Mouse (Mus musculus) intestine, embryonic 15.5 days (tissue): Measurements from ENCODE around the gene Ankrd52. TPM values are rescaled to one million over a fixed set of nuclear protein-coding genes. Genes with fewer than 3 reads are reported as not detected.

Experiments used
- ATAC-seq: fragments of 200-750 bp; cut with Nextera tagmentation; 2 replicates; pipeline ENCODE4 v1.8.0; 2017; ENCODE audit warnings: moderate TSS enrichment, moderate library complexity
- H3K27ac ChIP-seq: fragments of 300-500 bp; sonication (generic); 2 replicates; pipeline ENCODE4 v1.5.1; 2015; ENCODE audit warnings: mild to moderate bottlenecking, inconsistent platforms
- H3K27me3 ChIP-seq: fragments of 300-500 bp; sonication (generic); replicated peaks from 2 replicates; pipeline ENCODE4 v1.6.1; 2015; ENCODE audit warnings: inconsistent platforms
- H3K36me3 ChIP-seq: fragments of 300-500 bp; sonication (generic); 2 replicates; pipeline ENCODE4 v1.6.1; 2015; ENCODE audit warnings: inconsistent platforms
- H3K4me1 ChIP-seq: fragments of 300-500 bp; sonication (generic); replicated peaks from 2 replicates; pipeline ENCODE4 v1.6.1; 2015; ENCODE audit warnings: inconsistent platforms
- H3K4me2 ChIP-seq: fragments of 300-500 bp; sonication (generic); replicated peaks from 2 replicates; pipeline ENCODE4 v1.6.1; 2015; ENCODE audit warnings: mild to moderate bottlenecking, inconsistent platforms
- H3K4me3 ChIP-seq: fragments of 300-500 bp; sonication (generic); replicated peaks from 2 replicates; pipeline ENCODE4 v1.5.1; 2015; ENCODE audit warnings: inconsistent platforms
- H3K9ac ChIP-seq: fragments of 300-500 bp; sonication (generic); 2 replicates; pipeline ENCODE4 v1.6.1; 2015; ENCODE audit warnings: inconsistent platforms
- H3K9me3 ChIP-seq: fragments of 300-500 bp; sonication (generic); 2 replicates; pipeline ENCODE4 v1.6.1; 2016; ENCODE audit warnings: inconsistent platforms
- WGBS: fragments of 180-500 bp; shearing (Covaris S2); methylation state at CpG from one replicate; pipeline ENCODE4 v1.1.7; 2015; 5-methylcytosine and 5-hydroxymethylcytosine counted together
- polyA plus RNA-seq: library from polyadenylated mRNA; unstranded; fragments of >200 nt; fragmentation: Nextera tagmentation; extraction: Ambion mirVana; gene quantifications from 2 replicates; pipeline ENCODE4 v1.2.1, GENCODE M21; 2015

The Ankrd52 gene
- polyA plus RNA-seq, 1 experiment from 2014 or later, result 10.0 TPM

DNA sequence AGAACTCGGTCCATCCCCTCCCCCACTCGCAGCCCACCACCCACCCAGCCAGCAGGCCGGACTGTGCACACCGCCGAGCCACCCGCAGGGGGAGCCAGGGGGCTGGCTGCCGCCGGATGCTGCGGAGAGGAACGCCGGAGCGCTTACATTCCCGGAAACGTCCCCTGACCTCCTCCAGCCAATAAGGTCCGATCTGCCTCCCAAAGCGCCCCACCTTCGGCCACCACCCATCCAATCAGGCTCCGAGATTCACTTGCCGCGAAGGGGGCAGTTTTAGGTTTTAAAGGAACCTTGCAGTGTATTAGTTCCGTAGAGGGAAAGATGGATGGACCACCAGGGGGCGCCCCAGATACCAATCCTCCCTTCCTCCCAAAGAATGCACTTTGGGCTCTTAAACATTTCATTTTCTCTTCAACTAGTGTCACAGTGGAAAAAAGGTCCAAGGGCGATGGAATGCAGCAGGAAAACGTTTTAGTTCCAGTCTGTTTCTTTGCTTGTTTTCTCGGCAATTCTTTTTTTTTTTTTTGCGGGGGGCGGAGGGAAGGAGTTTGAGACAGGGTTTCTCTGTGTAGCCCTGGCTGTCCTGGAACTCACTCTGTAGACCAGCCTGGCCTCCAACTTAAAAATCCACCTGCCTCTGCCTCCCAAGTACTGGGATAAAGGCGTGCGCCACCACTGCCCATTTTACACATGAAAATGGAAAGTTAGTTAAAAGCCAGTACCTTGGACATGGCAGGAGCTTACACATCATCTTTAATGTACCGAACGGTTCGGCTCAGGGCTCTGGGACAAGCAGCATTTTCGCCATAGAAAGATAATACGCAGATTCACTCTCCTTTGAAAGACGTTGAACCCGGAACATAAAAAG, 33.0 kb downstream of the Ankrd52 start:
- Histone ChIP-seq H3K4me1 (peaks cover 36% of the 10 kb centered on the region), H3K4me3 (peak overlapping the region; percentile 96), H3K27ac (peak overlapping the region; percentile 98), H3K27me3 (no peaks in the 10 kb centered on the region), H3K9me3 (no peaks in the 10 kb centered on the region), H3K9ac (peak overlapping the region; percentile 64), H3K36me3 (peaks cover 9% of the 10 kb centered on the region), H3K4me2 (peak overlapping the region; percentile 93)
- WGBS, result 5% methylated on average over 36 of the region's 36 CpGs
- ATAC-seq, result peak; percentile 87

DNA sequence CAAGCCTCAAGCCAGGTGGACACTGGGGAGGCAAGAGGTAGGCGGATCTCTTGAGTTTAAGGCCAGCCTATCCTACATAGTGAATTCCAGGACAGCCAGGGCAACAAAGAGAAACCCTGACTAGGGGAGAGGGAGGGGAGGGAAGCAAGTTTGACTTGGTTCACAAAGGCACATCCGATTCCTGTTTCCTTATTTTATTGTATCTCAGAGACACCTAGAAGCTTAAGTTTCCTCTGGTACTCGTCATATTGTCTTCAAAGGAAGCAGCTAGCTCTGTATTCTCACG, 33.6 kb downstream of the Ankrd52 start:
- Histone ChIP-seq H3K36me3 (peaks cover 10% of the 10 kb centered on the region), H3K4me1 (peaks cover 38% of the 10 kb centered on the region), H3K4me2 (peak overlapping the region; percentile 93), H3K4me3 (peak overlapping the region; percentile 96), H3K9me3 (no peaks in the 10 kb centered on the region), H3K27me3 (no peaks in the 10 kb centered on the region), H3K9ac (peak overlapping the region; percentile 75; the same call in 1 of the 2 replicates), H3K27ac (peak overlapping the region; percentile 98)
- WGBS, result 15% methylated on average over 4 of the region's 4 CpGs
- ATAC-seq, result no peak

DNA sequence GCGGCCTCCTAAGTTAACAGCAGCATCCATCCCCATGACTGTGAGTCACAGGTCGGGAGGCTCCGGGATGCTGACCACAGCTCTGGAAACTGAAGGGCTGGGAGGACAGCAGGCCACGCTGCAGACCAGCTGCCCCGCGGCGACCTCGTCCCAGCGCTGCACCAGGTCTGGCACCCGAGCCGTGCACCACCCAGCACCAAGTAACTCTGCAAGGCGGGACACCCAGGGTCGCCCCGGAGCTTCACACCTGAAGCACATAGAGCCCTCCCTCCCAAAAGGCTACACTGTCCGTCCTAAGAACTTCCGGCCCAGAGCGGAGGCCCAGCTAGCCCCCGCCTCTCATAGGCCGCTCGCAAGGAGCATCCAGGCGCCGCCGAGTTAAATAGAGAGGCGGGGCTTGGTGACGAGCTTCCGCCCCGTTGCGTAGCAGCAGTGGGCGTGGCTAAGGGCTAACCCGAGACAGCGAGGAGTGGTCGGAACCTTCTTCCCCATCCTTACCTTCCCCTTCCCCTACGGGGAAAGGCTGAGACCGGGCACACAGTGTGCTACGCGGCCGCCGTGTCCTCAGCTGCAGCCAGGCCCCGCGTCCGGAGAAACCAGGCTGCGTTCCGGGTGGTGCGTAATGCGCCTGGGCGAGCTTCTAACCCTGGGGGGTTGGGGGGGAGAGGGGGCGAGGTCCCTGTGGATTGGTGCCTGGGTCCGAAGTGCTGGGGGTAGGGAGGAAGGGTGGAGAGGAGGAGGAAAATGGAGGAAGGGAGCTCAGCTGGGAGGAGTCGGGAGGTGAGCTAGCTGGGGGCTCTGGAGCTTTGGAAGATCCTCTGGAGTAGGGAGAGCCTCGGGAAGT, 34.5 kb downstream of the Ankrd52 start, which contains the start of the genes Nabp2 and Rnf41:
Nabp2 (minus strand) TSS at position 282 of the 844 bp plus-strand sequence.
Rnf41 (plus strand) TSS at position 447 of the 844 bp plus-strand sequence.
- Histone ChIP-seq H3K4me1 (peaks cover 38% of the 10 kb centered on the region), H3K4me3 (peak within 1 kb of the TSS; percentile 96), H3K36me3 (peaks cover 8% of the 10 kb centered on the region), H3K27me3 (no peaks in the 10 kb centered on the region), H3K9ac (peak within 1 kb of the TSS; percentile 84), H3K9me3 (no peaks in the 10 kb centered on the region), H3K27ac (peak within 1 kb of the TSS; percentile 98), H3K4me2 (peak within 1 kb of the TSS; percentile 93)
- ATAC-seq, result peak; percentile 89
- under 1% methylated on average over 50 of the region's 50 CpGs for WGBS

DNA sequence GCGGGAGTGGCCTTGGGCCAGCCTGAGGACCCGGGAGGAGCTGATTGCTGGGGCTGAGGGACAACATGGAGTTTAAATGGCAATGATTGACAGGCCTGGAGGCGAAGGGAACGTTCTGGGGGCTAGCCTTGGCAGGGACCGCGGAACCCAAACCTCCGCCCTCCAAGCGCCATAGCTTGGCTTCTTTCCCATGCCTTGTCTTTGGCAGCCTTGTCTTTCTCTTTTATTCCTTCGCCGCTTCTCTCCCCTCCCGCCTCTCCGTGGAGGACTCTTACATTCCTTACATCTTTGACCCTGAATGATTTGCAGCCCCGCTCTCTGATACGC, 35.1 kb downstream of the Ankrd52 start:
- Histone ChIP-seq H3K36me3 (peaks cover 13% of the 10 kb centered on the region), H3K4me1 (peaks cover 38% of the 10 kb centered on the region), H3K9me3 (no peaks in the 10 kb centered on the region), H3K4me3 (peak overlapping the region; percentile 96), H3K27ac (peak overlapping the region; percentile 98), H3K9ac (peak overlapping the region; percentile 84), H3K27me3 (no peaks in the 10 kb centered on the region), H3K4me2 (peak overlapping the region; percentile 93)
- WGBS, result 0% methylated on average over 14 of the region's 14 CpGs
- no peak for ATAC-seq

DNA sequence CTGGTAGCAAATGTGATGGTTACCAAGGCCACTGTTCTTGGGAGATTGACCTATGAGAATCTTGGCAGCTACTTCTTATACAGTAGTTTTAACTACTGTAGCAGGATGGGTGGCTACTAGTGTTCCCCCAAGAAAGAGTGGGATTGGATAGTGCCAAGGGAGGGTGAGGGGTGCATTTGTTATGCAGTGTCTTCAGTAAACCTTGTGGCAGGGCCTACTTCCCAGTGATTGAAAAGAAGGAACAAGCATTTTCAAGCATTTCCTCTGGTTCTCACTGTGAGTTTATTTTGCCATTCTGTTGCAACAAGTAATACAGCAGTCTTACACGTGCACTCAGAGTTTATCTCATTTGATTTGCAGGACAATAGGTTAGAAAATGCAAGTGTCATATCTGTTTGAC, 35.6 kb downstream of the Ankrd52 start:
- peaks cover 38% of the 10 kb centered on the region for H3K4me1 ChIP-seq
- H3K27ac ChIP-seq, result peak overlapping the region; percentile 98
- WGBS, result 30% methylated on average over 1 of the region's 1 CpGs
- peak overlapping the region; percentile 96 for H3K4me3 ChIP-seq
- peak overlapping the region; percentile 93 for H3K4me2 ChIP-seq
- peak overlapping the region; percentile 14; the same call in 1 of the 2 replicates for H3K9ac ChIP-seq
- H3K9me3 ChIP-seq, result no peaks in the 10 kb centered on the region
- ATAC-seq, result no peak
- H3K27me3 ChIP-seq, result no peaks in the 10 kb centered on the region
- H3K36me3 ChIP-seq, result peaks cover 13% of the 10 kb centered on the region

DNA sequence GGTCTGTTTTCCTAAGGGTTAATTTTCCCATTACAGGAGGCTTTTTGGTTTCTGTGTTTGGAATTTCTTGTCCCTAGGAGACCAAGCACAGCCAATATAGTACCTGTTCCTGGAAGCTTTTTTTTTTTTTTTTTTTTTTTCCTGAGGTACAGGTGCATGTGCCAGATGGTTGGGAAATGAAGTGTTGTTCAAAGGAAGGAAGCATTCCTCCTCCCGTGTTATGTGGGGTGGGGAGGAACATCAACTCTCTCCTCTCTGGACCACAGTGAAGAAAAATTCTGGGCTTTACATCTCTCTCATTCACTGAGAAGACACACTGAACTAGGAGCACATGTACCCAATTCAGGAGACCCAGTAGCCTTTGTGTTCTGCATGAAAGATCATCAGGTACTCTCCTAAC, 36.2 kb downstream of the Ankrd52 start:
- no peak for ATAC-seq
- Histone ChIP-seq H3K4me2 (peak overlapping the region; percentile 93), H3K27me3 (no peaks in the 10 kb centered on the region), H3K27ac (peak overlapping the region; percentile 51; the same call in 1 of the 2 replicates), H3K9ac (peak overlapping the region; percentile 14; the same call in 1 of the 2 replicates), H3K9me3 (no peaks in the 10 kb centered on the region), H3K4me3 (peak overlapping the region; percentile 96; the same call in 1 of the 2 replicates), H3K36me3 (peaks cover 13% of the 10 kb centered on the region), H3K4me1 (peaks cover 38% of the 10 kb centered on the region)
- 58% methylated on average over 1 of the region's 1 CpGs for WGBS

DNA sequence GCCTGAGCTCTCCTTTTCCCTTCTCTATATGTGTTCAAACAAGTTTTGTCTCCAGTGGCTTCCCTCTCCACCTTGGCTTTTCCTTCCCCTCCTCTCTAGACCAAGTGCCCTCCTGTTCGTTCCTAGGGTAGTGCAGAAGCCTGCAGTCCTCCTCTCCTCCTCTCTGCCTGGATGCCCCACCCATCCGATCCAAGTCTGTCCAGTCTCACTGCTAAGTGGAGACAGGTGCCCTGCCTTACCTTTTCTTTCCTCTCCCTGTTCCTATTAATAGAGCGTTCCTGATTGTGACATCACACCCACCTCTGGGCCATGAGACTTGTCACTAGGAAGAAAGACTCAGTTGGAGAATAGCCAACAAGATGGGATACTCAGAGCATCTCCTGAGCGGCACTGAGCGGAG, 37.9 kb downstream of the Ankrd52 start:
- H3K9me3 ChIP-seq, result no peaks in the 10 kb centered on the region
- no peak overlapping the region for H3K9ac ChIP-seq
- peaks cover 31% of the 10 kb centered on the region for H3K4me1 ChIP-seq
- H3K4me3 ChIP-seq, result no peak overlapping the region
- H3K27ac ChIP-seq, result peak overlapping the region; percentile 80
- 78% methylated on average over 5 of the region's 5 CpGs for WGBS
- H3K4me2 ChIP-seq, result peak overlapping the region; percentile 93; the same call in 1 of the 2 replicates
- H3K27me3 ChIP-seq, result no peaks in the 10 kb centered on the region
- peak; percentile 35 for ATAC-seq
- peaks cover 21% of the 10 kb centered on the region for H3K36me3 ChIP-seq

DNA sequence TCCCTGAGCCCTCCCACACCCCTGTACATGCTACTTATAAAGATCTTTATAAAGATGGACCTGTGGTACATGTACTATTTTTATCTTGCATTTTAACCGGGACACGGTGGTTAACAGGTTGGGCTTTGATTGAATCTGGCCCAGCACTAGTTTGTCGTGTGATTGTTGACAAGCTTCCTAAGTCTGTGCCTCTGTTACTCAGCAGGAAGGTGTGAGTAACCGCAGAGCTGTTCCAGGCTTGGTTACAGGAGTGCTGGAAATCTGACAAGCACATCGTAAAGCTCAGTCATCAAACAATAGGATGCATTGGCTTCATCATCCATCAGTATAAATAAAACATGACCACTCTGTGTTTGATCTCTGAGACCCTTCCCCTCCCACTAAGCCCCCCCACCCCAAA, 45.5 kb downstream of the Ankrd52 start:
- Histone ChIP-seq H3K9ac (no peak overlapping the region), H3K27me3 (no peaks in the 10 kb centered on the region), H3K9me3 (no peaks in the 10 kb centered on the region), H3K4me2 (no peak overlapping the region), H3K27ac (no peak overlapping the region), H3K4me3 (no peak overlapping the region), H3K4me1 (no peaks in the 10 kb centered on the region), H3K36me3 (peaks cover 18% of the 10 kb centered on the region)
- 70% methylated on average over 5 of the region's 5 CpGs for WGBS
- no peak for ATAC-seq

DNA sequence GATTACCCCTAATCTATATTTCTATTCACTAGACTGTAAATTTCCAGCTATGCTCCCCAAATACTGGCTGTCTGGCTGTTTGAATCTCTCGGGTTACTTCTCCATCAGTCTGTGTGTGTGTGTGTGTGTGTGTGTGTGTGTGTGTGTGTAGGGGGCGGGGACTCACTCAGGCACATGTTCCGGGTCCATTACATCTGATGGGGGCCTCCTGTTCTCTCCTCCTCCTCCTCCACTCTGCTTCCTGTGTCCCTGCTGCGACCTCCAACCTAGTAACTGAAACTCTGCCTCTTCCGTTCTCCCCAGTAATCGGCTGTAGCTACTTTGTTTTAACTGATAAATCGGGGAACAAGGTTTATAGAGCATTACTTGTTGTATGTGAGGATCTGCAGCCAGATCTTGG, 47.7 kb downstream of the Ankrd52 start:
- Histone ChIP-seq H3K27ac (no peak overlapping the region), H3K4me3 (no peak overlapping the region), H3K9ac (no peak overlapping the region), H3K36me3 (peaks cover 20% of the 10 kb centered on the region), H3K4me1 (no peaks in the 10 kb centered on the region), H3K9me3 (no peaks in the 10 kb centered on the region), H3K27me3 (no peaks in the 10 kb centered on the region), H3K4me2 (no peak overlapping the region)
- ATAC-seq, result peak; percentile 59; the same call in 1 of the 2 replicates
- 34% methylated on average over 7 of the region's 7 CpGs for WGBS

DNA sequence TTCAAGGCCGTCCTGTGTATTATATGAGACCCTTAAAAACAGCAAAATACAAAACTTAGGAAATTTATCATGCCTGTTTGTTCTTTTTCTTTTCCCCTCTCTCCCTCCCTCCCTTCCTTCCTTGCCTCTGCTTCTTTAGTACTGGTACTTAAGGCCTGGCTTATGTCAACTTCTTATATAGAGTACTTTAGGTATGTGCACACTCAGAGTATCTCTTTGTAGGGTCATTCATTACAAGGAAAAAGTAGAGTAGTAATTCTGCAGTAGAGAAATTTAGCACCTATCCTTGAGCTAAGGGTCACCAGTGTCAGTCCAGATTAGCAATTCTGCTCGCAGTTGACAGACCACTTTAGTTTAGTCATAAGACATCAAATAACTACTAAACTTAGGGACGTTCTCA, 48.3 kb downstream of the Ankrd52 start:
- Histone ChIP-seq H3K27ac (no peak overlapping the region), H3K27me3 (no peaks in the 10 kb centered on the region), H3K9ac (no peak overlapping the region), H3K4me2 (no peak overlapping the region), H3K4me1 (no peaks in the 10 kb centered on the region), H3K36me3 (peaks cover 26% of the 10 kb centered on the region), H3K4me3 (no peak overlapping the region), H3K9me3 (no peaks in the 10 kb centered on the region)
- WGBS, result 73% methylated on average over 3 of the region's 3 CpGs
- no peak for ATAC-seq

DNA sequence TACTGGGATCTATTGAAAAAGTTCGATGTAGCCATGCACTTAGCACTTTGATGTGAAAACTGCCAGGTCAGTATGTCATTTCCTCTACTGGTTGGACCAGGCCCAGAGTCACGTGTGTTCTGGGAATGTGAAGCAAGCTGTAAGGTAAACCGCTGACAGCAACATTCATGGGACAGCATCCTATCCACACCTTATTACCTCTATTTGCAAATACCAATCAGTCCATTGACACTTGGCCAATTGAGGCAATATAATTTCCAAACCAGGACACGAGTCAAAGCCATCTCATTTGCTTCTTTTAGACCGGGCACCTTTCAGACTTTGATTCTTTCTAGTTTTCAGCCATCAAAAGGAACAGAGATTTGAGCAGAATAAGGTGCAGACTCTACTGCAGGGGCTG, 52.1 kb downstream of the Ankrd52 start:
- Histone ChIP-seq H3K27ac (no peak overlapping the region), H3K36me3 (peaks cover 21% of the 10 kb centered on the region), H3K4me1 (no peaks in the 10 kb centered on the region), H3K27me3 (no peaks in the 10 kb centered on the region), H3K4me2 (no peak overlapping the region), H3K4me3 (no peak overlapping the region), H3K9ac (no peak overlapping the region), H3K9me3 (no peaks in the 10 kb centered on the region)
- ATAC-seq, result no peak
- WGBS, result 89% methylated on average over 5 of the region's 5 CpGs

DNA sequence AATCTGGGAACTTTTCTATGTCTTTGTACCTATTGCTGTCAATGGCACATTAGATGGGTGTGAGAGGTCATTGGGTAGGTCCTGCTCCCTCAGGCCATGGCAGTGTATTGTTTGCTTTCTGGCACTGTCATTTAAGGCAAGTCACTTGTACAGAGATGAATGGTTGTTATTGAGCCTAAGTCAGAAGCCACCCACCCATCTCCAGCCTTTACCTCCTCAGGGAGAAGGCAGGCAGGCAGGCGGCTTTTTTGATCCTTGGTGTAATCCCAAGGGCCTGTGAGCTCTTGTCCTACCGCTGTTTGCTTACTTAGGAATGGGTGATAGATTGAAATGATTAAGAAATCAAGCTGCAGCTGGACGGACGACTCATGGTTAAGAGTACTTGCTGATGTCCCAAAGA, 52.5 kb downstream of the Ankrd52 start:
- WGBS, result 79% methylated on average over 4 of the region's 4 CpGs
- Histone ChIP-seq H3K27me3 (no peaks in the 10 kb centered on the region), H3K4me2 (no peak overlapping the region), H3K4me3 (no peak overlapping the region), H3K9me3 (no peaks in the 10 kb centered on the region), H3K27ac (no peak overlapping the region), H3K9ac (no peak overlapping the region), H3K4me1 (no peaks in the 10 kb centered on the region), H3K36me3 (peaks cover 21% of the 10 kb centered on the region)
- no peak for ATAC-seq
